Mouse (Mus musculus): Measurements from ENCODE around the gene Zc3h12c. TPM values are rescaled to one million over a fixed set of nuclear protein-coding genes. Genes with fewer than 3 reads are reported as not detected.

Gene Zc3h12c
- polyA plus RNA-seq, 1 experiment from 2014 or later = 2.5 TPM

DNA sequence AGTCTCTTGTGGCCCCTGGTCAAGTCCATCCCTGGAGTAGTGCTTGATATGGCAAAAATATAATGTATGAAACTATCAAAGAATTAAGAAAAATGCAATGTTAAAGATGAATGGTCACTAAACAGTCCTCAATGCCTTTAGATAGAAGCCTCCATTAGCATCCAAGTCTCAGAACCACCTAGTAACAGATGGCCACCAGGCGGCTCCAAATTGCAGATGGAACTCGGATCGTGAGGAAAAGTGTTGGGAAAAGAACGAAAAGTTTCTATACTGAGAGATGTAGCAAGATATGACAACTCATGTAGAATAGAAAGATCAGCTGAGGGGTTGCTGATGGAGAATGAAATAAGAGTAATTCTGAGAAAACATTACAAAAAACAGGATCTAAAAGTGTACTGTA lies 38.0 kb downstream of the Zc3h12c start:
- ATAC-seq (ENCODE audit: insufficient read depth, low FRiP score, low read depth) = no peak
- no peak overlapping the region for H3K4me3 ChIP-seq (replicated peaks)

DNA sequence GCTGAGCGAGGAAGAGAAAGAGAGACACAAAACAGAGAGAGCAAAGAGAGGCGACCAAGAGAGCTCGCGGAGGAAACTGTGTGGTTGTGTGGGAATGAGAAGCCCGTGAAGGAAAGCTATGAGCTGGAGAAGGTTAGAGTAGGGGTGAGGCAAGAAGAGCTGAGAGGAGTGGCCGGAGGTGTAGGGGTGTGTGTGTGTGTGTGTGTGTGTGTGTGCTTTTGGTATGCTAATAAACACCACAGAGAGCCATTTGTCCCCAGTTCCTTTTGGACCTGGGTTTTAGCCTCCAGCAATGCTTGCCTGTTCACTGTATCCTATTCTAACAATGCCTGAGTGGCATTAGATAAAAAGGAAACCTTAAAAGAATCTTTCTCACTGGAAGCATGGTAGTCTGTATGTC lies 43.1 kb downstream of the Zc3h12c start:
- Histone ChIP-seq H3K4me1 (no peaks in the 10 kb centered on the region), H3K36me3 (no peaks in the 10 kb centered on the region), H3K27me3 (replicated peaks) (no peaks in the 10 kb centered on the region), H3K9ac (no peak overlapping the region), H3K4me3 (replicated peaks) (no peak overlapping the region), H3K4me2 (no peak overlapping the region), H3K9me3 (no peaks in the 10 kb centered on the region), H3K27ac (no peak overlapping the region)
- ATAC-seq (ENCODE audit: insufficient read depth, low FRiP score, low read depth) = no peak
- WGBS = 94% methylated on average over 6 of the region's 6 CpGs

More for the DNA sequence above, 38.0 kb downstream of the Zc3h12c start:
- Histone ChIP-seq H3K27ac (no peak overlapping the region), H3K36me3 (no peaks in the 10 kb centered on the region), H3K9ac (no peak overlapping the region), H3K9me3 (no peaks in the 10 kb centered on the region), H3K27me3 (replicated peaks) (no peaks in the 10 kb centered on the region), H3K4me1 (no peaks in the 10 kb centered on the region), H3K4me2 (no peak overlapping the region)
- WGBS = 70% methylated on average over 4 of the region's 4 CpGs

- Histone ChIP-seq H3K4me3 (replicated peaks) (no peak overlapping the region), H3K36me3 (0 out of 2 replicates have a peak, but pooled peaks cover 10% of the 10 kb centered on the region), H3K9me3 (no peaks in the 10 kb centered on the region), H3K27ac (no peak overlapping the region), H3K4me2 (no peak overlapping the region), H3K4me1 (no peaks in the 10 kb centered on the region), H3K9ac (no peak overlapping the region), H3K27me3 (replicated peaks) (no peaks in the 10 kb centered on the region)
- WGBS = 86% methylated on average over 4 of the region's 4 CpGs
- no peak for ATAC-seq (ENCODE audit: insufficient read depth, low FRiP score, low read depth)
Observed at GRCm38 (mm10) chr9:52119212-52119611, 49.2 kb downstream of the Zc3h12c start.

GRCm38 (mm10) chr9:52113091-52113490 lies 55.3 kb downstream of the Zc3h12c start:
- Histone ChIP-seq H3K27me3 (replicated peaks) (no peaks in the 10 kb centered on the region), H3K4me2 (no peak overlapping the region), H3K36me3 (0 out of 2 replicates have a peak, but pooled peaks cover 8% of the 10 kb centered on the region), H3K4me3 (replicated peaks) (no peak overlapping the region), H3K27ac (no peak overlapping the region), H3K9me3 (no peaks in the 10 kb centered on the region), H3K9ac (no peak overlapping the region), H3K4me1 (no peaks in the 10 kb centered on the region)
- ATAC-seq (ENCODE audit: insufficient read depth, low FRiP score, low read depth) = no peak
- WGBS = 87% methylated on average over 5 of the region's 5 CpGs

DNA sequence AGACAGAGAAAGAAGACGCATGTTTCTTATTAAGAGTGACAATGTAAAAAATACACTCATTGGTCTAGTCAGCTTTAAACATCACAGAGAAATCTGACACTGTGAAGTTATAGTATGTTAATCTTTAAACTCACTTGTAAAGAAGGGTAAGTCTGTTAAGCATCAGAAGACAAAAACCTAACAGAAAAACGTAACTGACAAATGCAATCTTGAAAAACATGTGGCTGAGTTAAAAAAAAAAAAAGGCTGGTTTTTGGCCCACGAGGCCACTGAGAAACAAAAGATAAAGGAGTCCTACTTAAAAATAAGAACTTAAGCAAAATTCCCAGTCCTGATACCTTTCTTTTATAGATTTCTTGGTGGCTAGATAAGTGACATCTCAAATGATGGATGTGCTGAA lies 57.6 kb downstream of the Zc3h12c start:
- no peak for ATAC-seq (ENCODE audit: insufficient read depth, low FRiP score, low read depth)
- WGBS = 66% methylated on average over 3 of the region's 3 CpGs
- H3K4me2 ChIP-seq = no peak overlapping the region
- no peak overlapping the region for H3K9ac ChIP-seq
- no peaks in the 10 kb centered on the region for H3K27me3 ChIP-seq (replicated peaks)
- H3K4me1 ChIP-seq = no peaks in the 10 kb centered on the region
- no peaks in the 10 kb centered on the region for H3K9me3 ChIP-seq
- no peak overlapping the region for H3K27ac ChIP-seq
- H3K36me3 ChIP-seq = 0 out of 2 replicates have a peak, but pooled peaks cover 3% of the 10 kb centered on the region
- H3K4me3 ChIP-seq (replicated peaks) = no peak overlapping the region

- H3K9me3 ChIP-seq = no peaks in the 10 kb centered on the region
- no peak overlapping the region for H3K4me3 ChIP-seq (replicated peaks)
- 0 out of 2 replicates have a peak, but pooled peaks cover 8% of the 10 kb centered on the region for H3K4me1 ChIP-seq
- H3K9ac ChIP-seq = no peak overlapping the region
- H3K4me2 ChIP-seq = no peak overlapping the region
- H3K27ac ChIP-seq = no peak overlapping the region
- no peak for ATAC-seq (ENCODE audit: insufficient read depth, low FRiP score, low read depth)
- H3K27me3 ChIP-seq (replicated peaks) = no peaks in the 10 kb centered on the region
- 91% methylated on average over 3 of the region's 3 CpGs for WGBS
- no peaks in the 10 kb centered on the region for H3K36me3 ChIP-seq
Observed at GRCm38 (mm10) chr9:52107161-52107560, 61.2 kb downstream of the Zc3h12c start.

DNA sequence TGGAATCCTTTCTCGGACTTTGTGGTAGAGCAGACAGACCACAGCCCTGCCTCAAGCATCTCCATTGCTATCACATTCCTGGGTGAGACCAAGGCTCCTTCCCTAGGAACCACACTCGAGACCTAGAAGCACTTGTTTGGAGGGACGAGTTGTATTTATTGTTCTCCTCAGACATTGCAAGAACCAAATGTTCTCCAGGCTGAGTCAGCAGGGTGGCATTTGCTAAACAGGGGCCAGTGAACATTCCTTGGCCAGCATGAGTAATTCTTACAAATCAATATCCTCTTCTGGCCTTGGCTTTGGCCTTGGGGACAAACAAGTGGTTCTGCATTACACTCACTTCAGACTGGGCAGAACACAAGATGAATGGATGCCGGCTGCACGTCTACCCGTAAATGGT lies 62.9 kb downstream of the Zc3h12c start:
- no peak overlapping the region for H3K4me3 ChIP-seq (replicated peaks)
- WGBS = 70% methylated on average over 6 of the region's 6 CpGs
- ATAC-seq (ENCODE audit: insufficient read depth, low FRiP score, low read depth) = no peak
- H3K27me3 ChIP-seq (replicated peaks) = no peaks in the 10 kb centered on the region
- no peak overlapping the region for H3K4me2 ChIP-seq
- 0 out of 2 replicates have a peak, but pooled peaks cover 8% of the 10 kb centered on the region for H3K4me1 ChIP-seq
- H3K36me3 ChIP-seq = no peaks in the 10 kb centered on the region
- H3K9me3 ChIP-seq = no peaks in the 10 kb centered on the region
- H3K9ac ChIP-seq = no peak overlapping the region
- H3K27ac ChIP-seq = no peak overlapping the region

- H3K9me3 ChIP-seq = no peaks in the 10 kb centered on the region
- no peak overlapping the region for H3K9ac ChIP-seq
- no peak overlapping the region for H3K27ac ChIP-seq
- ATAC-seq (ENCODE audit: insufficient read depth, low FRiP score, low read depth) = no peak
- 69% methylated on average over 8 of the region's 8 CpGs for WGBS
- H3K36me3 ChIP-seq = no peaks in the 10 kb centered on the region
- 0 out of 2 replicates have a peak, but pooled peaks cover 8% of the 10 kb centered on the region for H3K4me1 ChIP-seq
- H3K27me3 ChIP-seq (replicated peaks) = no peaks in the 10 kb centered on the region
- H3K4me3 ChIP-seq (replicated peaks) = no peak overlapping the region
- no peak overlapping the region for H3K4me2 ChIP-seq
Observed at GRCm38 (mm10) chr9:52104225-52104615, 64.2 kb downstream of the Zc3h12c start.

- Histone ChIP-seq H3K27ac (no peak overlapping the region), H3K4me2 (no peak overlapping the region), H3K36me3 (no peaks in the 10 kb centered on the region), H3K9ac (no peak overlapping the region), H3K27me3 (replicated peaks) (no peaks in the 10 kb centered on the region), H3K4me1 (0 out of 2 replicates have a peak, but pooled peaks cover 8% of the 10 kb centered on the region), H3K4me3 (replicated peaks) (no peak overlapping the region), H3K9me3 (no peaks in the 10 kb centered on the region)
- peak; percentile 75 for ATAC-seq (ENCODE audit: insufficient read depth, low FRiP score, low read depth)
- WGBS = 47% methylated on average over 9 of the region's 9 CpGs
Observed at GRCm38 (mm10) chr9:52103448-52104224, 64.7 kb downstream of the Zc3h12c start.

DNA sequence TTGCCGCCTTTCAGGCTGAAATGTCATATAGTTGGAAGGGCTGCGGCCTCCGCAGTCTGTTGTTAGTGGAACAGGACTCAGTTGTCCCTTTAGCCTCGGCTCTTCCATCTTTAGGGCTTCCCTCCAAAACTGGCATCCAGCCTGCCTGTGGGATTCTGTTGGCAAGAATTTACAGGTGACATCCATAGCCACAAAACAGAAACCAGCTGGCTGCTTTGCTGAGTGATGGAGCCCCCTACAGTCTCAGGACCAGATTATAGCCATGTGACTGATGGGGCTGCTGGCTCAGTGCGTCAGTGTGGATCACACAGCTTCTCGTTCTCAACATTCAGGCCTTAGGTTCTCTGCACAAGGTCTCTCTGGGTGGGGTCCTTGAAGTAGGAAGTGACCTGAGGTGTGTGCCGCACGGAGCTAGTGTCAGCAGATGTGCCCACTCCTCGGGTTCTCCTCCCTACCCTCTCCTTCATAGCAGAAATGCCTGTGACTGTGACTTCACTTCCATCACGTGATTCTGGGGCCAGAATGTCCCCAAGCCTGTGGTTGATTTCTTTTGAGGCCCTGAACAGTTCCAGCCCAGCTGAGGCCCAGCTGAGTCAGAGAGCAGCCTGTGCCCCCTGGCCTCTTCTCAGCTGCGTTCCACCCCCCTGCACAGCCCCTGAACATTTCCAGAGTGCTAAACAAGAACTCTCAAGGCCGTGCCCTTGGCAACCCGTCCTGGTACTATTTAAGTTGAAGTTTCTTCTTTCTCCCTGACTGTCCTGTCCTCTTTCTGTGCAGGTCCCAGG lies 66.1 kb downstream of the Zc3h12c start:
- no peak overlapping the region for H3K4me2 ChIP-seq
- H3K9me3 ChIP-seq = no peaks in the 10 kb centered on the region
- ATAC-seq (ENCODE audit: insufficient read depth, low FRiP score, low read depth) = no peak
- no peaks in the 10 kb centered on the region for H3K36me3 ChIP-seq
- H3K27ac ChIP-seq = no peak overlapping the region
- WGBS = 70% methylated on average over 13 of the region's 13 CpGs
- H3K9ac ChIP-seq = no peak overlapping the region
- 0 out of 2 replicates have a peak, but pooled peaks cover 2% of the 10 kb centered on the region for H3K27me3 ChIP-seq (replicated peaks)
- H3K4me1 ChIP-seq = 0 out of 2 replicates have a peak, but pooled peaks cover 8% of the 10 kb centered on the region
- H3K4me3 ChIP-seq (replicated peaks) = no peak overlapping the region

GRCm38 (mm10) chr9:52100426-52100825 lies 67.9 kb downstream of the Zc3h12c start:
- WGBS = 88% methylated on average over 14 of the region's 14 CpGs
- Histone ChIP-seq H3K9me3 (no peaks in the 10 kb centered on the region), H3K4me3 (replicated peaks) (no peak overlapping the region), H3K36me3 (no peaks in the 10 kb centered on the region), H3K4me2 (no peak overlapping the region), H3K4me1 (0 out of 2 replicates have a peak, but pooled peaks cover 8% of the 10 kb centered on the region), H3K9ac (no peak overlapping the region), H3K27me3 (replicated peaks) (0 out of 2 replicates have a peak, but pooled peaks cover 2% of the 10 kb centered on the region), H3K27ac (no peak overlapping the region)
- no peak for ATAC-seq (ENCODE audit: insufficient read depth, low FRiP score, low read depth)

DNA sequence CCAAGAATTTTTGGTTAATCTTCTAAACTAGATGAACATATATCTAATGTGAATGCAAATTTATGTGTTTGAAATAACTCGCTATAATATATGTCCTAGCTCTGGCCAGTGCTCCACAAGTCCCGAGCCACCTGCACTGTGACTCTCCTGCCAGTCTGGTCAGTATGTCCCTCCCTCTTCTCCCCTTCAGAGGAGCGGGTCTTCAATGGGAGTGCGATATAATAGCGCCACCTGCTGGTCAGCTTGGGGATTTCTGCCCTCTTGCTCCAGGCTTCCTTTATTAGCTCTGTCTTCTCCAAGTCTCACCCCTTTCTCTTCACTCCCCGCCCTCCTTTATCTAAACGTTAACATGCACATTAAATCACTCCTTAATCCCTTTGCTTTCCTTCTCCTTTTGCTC lies 69.8 kb downstream of the Zc3h12c start:
- no peak overlapping the region for H3K4me3 ChIP-seq (replicated peaks)
- H3K36me3 ChIP-seq = no peaks in the 10 kb centered on the region
- ATAC-seq (ENCODE audit: insufficient read depth, low FRiP score, low read depth) = 0 out of 2 replicates have a peak, but pooled peaks have one; percentile 44
- 0 out of 2 replicates have a peak, but pooled peaks cover 2% of the 10 kb centered on the region for H3K27me3 ChIP-seq (replicated peaks)
- no peak overlapping the region for H3K4me2 ChIP-seq
- H3K9ac ChIP-seq = no peak overlapping the region
- under 1% methylated on average over 7 of the region's 7 CpGs for WGBS
- no peaks in the 10 kb centered on the region for H3K4me1 ChIP-seq
- no peak overlapping the region for H3K27ac ChIP-seq
- no peaks in the 10 kb centered on the region for H3K9me3 ChIP-seq

All from stomach, embryonic 15.5 days (tissue).